Mouse (Mus musculus) forebrain, embryonic 14.5 days (tissue): ENCODE measurements around the gene Apol6. TPM values are rescaled to one million over a fixed set of nuclear protein-coding genes. Genes with fewer than 3 reads are reported as not detected.

Source experiments
- ATAC-seq: fragments of 200-750 bp; cut with Nextera tagmentation; 2 replicates; pipeline ENCODE4 v1.8.0; 2017; ENCODE audit warnings: mild to moderate bottlenecking, moderate library complexity
- DNase-seq: peaks from one replicate; pipeline ENCODE4 v3.0.0-alpha.2; 2015; ENCODE audit warnings: low spot score
- H3K27ac ChIP-seq: fragments of 300-500 bp; sonication (generic); 2 replicates; pipeline ENCODE4 v1.5.1; 2014; ENCODE audit warnings: low read depth, mild to moderate bottlenecking, control low read depth, low read length, moderate library complexity
- H3K27me3 ChIP-seq: fragments of 300-500 bp; sonication (generic); replicated peaks from 2 replicates; pipeline ENCODE4 v1.6.1; 2014; ENCODE audit warnings: low read length, control low read depth, mixed read lengths; ENCODE audit not compliant: control insufficient read depth, insufficient read depth
- H3K36me3 ChIP-seq: fragments of 300-500 bp; sonication (generic); 2 replicates; pipeline ENCODE4 v1.6.1; 2014; ENCODE audit warnings: low read length, control low read depth; ENCODE audit not compliant: control insufficient read depth, insufficient read depth
- H3K4me1 ChIP-seq: fragments of 300-500 bp; sonication (generic); 2 replicates; pipeline ENCODE4 v1.6.1; 2014; ENCODE audit warnings: antibody characterized with exemption, low read length, control low read depth; ENCODE audit not compliant: control insufficient read depth, insufficient read depth
- H3K4me2 ChIP-seq: fragments of 300-500 bp; sonication (generic); 2 replicates; pipeline ENCODE4 v1.6.1; 2014; ENCODE audit warnings: mild to moderate bottlenecking, control low read depth, low read length
- H3K4me3 ChIP-seq: fragments of 300-500 bp; sonication (generic); 2 replicates; pipeline ENCODE4 v1.5.1; 2014; ENCODE audit warnings: low read depth, low read length, control low read depth
- H3K9ac ChIP-seq: fragments of 300-500 bp; sonication (generic); 2 replicates; pipeline ENCODE4 v1.6.1; 2014; ENCODE audit warnings: mild to moderate bottlenecking, low read length, control low read depth, moderate library complexity
- H3K9me3 ChIP-seq: fragments of 300-500 bp; sonication (generic); replicated peaks from 2 replicates; pipeline ENCODE4 v1.6.1; 2016; ENCODE audit warnings: low read length, control low read depth, mixed read lengths; ENCODE audit not compliant: control insufficient read depth
- WGBS: fragments of 180-500 bp; shearing (Covaris S2); extraction: QIAGEN DNeasy Blood & Tissue Kit; methylation state at CpG from one replicate; pipeline ENCODE4 v1.1.7; 2014; 5-methylcytosine and 5-hydroxymethylcytosine counted together
- polyA plus RNA-seq: library from polyadenylated mRNA; unstranded; fragments of >200 nt; fragmentation: Nextera tagmentation; extraction: Ambion mirVana; gene quantifications from 2 replicates; pipeline ENCODE4 v1.2.1, GENCODE M21; 2014

The Apol6 gene
- polyA plus RNA-seq, 1 experiment from 2014 or later: not detected

DNA sequence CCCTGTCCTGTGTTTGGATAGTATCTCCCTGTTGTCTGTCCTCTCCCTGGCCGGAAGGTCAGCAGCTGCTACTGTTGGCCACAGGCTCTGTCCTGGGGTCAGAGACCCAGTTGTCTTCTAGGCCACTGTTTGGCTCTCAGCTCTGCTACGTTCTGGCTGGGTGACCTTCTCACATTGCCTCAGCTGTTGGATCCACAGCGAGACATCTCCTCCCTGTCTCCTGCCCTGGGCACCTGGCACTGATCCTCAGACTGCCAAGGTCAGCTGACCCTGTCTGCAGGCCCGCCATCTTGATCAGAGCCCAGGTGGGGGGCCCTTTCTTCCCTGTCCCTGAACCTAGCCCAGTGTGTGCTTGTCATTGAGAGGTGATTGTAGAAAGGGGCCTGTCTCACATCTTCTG, 29.5 kb upstream of the Apol6 start:
- H3K36me3 ChIP-seq: no peaks in the 10 kb centered on the region
- H3K9me3 ChIP-seq: no peaks in the 10 kb centered on the region
- 84% methylated on average over 4 of the region's 4 CpGs for WGBS
- H3K4me1 ChIP-seq: peaks cover 5% of the 10 kb centered on the region; the same call in 1 of the 2 replicates
- H3K4me2 ChIP-seq: no peak overlapping the region
- no peak for ATAC-seq
- no peak overlapping the region for H3K4me3 ChIP-seq
- no peak overlapping the region for H3K27ac ChIP-seq
- H3K27me3 ChIP-seq: no peaks in the 10 kb centered on the region
- no peak for DNase-seq
- H3K9ac ChIP-seq: no peak overlapping the region

DNA sequence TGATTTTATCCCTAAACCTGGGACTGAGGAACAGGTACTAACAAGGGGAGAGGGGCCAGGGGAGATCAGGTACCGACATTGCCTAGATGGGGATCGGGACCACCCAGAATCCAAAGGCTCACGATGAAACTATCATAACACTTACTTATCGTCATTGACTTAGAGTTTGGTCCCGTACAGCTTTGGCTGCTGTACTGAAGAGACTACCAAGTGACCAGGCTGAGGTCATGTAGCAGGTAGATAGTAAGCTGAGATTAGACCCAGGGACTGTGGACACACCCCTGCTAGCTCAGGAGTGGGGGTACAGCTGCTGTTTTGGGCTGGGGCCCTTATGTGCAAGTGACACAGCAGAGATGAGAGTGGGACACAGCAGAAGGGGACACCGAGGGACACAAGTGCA, 28.0 kb upstream of the Apol6 start:
- Histone ChIP-seq H3K4me1 (peaks cover 5% of the 10 kb centered on the region; the same call in 1 of the 2 replicates), H3K4me2 (no peak overlapping the region), H3K9ac (no peak overlapping the region), H3K27ac (no peak overlapping the region), H3K36me3 (no peaks in the 10 kb centered on the region), H3K27me3 (no peaks in the 10 kb centered on the region), H3K4me3 (no peak overlapping the region), H3K9me3 (no peaks in the 10 kb centered on the region)
- no peak for ATAC-seq
- 94% methylated on average over 6 of the region's 6 CpGs for WGBS
- no peak for DNase-seq

DNA sequence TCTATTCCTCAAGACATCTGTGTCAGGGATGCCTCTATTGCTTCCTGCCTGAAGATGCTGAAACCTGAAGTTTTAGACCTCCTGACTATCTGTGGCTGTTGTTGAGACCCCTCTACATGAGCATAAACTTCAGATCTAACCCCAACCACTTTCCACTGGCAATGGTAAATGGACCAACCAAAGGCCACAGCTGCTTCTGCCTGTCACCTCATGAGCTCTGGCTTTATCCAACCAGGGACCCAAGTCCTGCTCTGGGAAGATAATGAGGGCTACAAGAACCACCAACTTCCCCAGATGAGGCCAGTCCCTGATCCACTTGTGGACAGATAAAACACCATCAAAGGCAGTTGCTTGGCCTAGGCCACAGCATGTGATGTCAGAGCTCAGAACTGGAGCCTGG, 26.6 kb upstream of the Apol6 start:
- DNase-seq: no peak

DNA sequence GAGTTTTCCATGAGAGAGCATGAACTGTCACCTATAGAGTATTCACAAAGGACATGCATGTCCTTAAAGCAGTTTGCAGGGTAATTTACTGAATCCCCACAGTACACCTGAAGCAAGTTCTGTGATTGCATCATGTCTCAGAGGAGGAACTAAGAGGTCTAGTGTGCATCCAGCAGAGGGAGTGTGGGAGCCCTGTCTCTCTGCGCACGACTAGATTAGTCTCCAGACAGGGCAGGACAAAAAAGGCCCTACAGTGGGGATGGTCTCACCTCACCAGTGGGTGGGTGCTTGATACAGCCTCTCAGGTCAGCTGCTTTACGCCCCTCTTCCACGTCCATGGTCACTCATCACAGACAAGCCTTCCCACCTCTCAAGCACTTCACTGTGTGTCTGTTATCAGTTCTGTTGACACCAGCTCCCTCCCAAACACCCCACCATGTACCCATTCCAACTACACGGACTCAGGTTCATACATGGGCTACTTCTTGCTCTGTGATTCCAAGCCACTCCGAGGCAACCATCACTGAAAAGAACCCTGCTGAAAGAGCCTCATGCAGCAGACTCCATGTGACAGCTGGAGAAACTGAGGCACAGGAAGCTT, 25.7 kb upstream of the Apol6 start:
- H3K9ac ChIP-seq: no peak overlapping the region
- H3K27me3 ChIP-seq: no peaks in the 10 kb centered on the region
- H3K4me1 ChIP-seq: peaks cover under 1% of the 10 kb centered on the region; the same call in 1 of the 2 replicates
- H3K36me3 ChIP-seq: no peaks in the 10 kb centered on the region
- no peak overlapping the region for H3K4me3 ChIP-seq
- H3K4me2 ChIP-seq: no peak overlapping the region
- peak; percentile 31 for DNase-seq
- no peak for ATAC-seq
- no peaks in the 10 kb centered on the region for H3K9me3 ChIP-seq
- WGBS: 63% methylated on average over 6 of the region's 6 CpGs
- H3K27ac ChIP-seq: no peak overlapping the region

More for the DNA sequence above, 26.6 kb upstream of the Apol6 start:
- no peak for ATAC-seq
- H3K4me1 ChIP-seq: peaks cover 5% of the 10 kb centered on the region; the same call in 1 of the 2 replicates
- no peak overlapping the region for H3K27ac ChIP-seq
- no peak overlapping the region for H3K9ac ChIP-seq
- no peaks in the 10 kb centered on the region for H3K27me3 ChIP-seq
- no peak overlapping the region for H3K4me3 ChIP-seq
- H3K36me3 ChIP-seq: no peaks in the 10 kb centered on the region
- no peak overlapping the region for H3K4me2 ChIP-seq
- no peaks in the 10 kb centered on the region for H3K9me3 ChIP-seq

DNA sequence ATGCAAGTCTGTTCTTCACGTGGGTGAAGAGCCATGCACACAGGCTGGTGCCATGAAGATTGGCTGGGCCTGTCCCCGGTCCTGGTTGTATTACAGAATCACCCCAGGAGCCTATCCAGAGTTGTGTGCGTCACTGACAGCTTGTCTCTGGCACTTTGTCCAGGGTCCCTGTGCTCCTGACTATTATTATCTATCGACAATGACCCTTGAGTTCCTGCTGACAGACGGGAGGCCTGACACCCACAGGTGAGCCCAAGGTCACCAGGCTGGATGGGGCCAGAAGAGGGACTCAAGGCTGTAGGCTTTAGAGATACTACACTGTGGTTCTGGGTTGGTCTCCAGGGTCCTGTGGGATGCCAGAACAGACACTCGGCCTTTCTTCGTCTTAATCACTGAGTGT, 25.0 kb upstream of the Apol6 start:
- Histone ChIP-seq H3K9me3 (no peaks in the 10 kb centered on the region), H3K4me3 (no peak overlapping the region), H3K27ac (no peak overlapping the region), H3K27me3 (no peaks in the 10 kb centered on the region), H3K4me2 (no peak overlapping the region), H3K9ac (no peak overlapping the region), H3K36me3 (no peaks in the 10 kb centered on the region), H3K4me1 (no peaks in the 10 kb centered on the region)
- ATAC-seq (no peak), DNase-seq (no peak)
- 89% methylated on average over 7 of the region's 7 CpGs for whole genome bisulfite sequencing

DNA sequence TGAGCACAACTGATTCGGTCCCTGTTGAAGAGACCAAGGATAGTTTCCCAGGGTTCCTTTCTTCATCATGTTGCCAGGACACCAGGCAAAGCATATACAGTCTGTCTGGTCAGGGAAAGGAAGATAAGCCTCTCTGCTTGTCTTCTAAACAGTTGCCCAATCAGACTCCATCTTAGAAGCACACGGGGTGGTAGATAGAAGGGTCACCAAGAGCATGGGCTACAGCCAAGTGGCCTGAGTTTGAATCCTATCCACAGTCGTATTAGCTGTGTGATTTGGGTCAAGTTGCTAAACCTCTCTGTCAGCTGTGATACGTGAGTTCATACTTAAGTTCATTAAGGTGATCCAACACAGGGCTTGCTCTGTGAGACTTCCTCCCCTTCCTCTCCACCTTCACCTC, 24.4 kb upstream of the Apol6 start:
- H3K9ac ChIP-seq: no peak overlapping the region
- H3K4me2 ChIP-seq: no peak overlapping the region
- 86% methylated on average over 4 of the region's 4 CpGs for WGBS
- no peak overlapping the region for H3K4me3 ChIP-seq
- H3K9me3 ChIP-seq: no peaks in the 10 kb centered on the region
- H3K36me3 ChIP-seq: no peaks in the 10 kb centered on the region
- ATAC-seq: no peak
- H3K27me3 ChIP-seq: no peaks in the 10 kb centered on the region
- H3K4me1 ChIP-seq: no peaks in the 10 kb centered on the region
- no peak for DNase-seq
- H3K27ac ChIP-seq: no peak overlapping the region

DNA sequence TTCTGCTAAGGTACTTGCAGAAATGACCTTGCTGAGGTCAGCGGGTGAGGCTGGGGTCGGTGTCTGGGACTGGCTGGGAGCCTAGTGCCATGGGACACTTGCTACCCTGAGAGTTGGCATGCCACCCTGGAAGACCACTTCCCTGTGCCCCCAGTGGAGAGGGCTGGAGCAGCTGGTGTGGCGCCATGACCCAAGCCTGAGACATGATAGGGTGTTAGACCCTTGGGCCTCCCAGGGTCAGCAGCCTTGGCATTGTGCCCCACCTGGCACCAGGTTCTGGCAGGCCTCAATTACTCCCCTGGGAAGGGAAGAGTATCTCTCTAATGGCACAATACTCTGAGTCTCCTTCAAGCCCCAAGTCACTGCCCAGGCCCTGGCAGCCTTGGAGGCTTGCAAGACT, 23.5 kb upstream of the Apol6 start:
- no peak overlapping the region for H3K9ac ChIP-seq
- no peak overlapping the region for H3K4me2 ChIP-seq
- no peaks in the 10 kb centered on the region for H3K9me3 ChIP-seq
- H3K4me3 ChIP-seq: no peak overlapping the region
- no peaks in the 10 kb centered on the region for H3K27me3 ChIP-seq
- whole genome bisulfite sequencing: 92% methylated on average over 3 of the region's 3 CpGs
- ATAC-seq (no peak), DNase-seq (no peak)
- no peaks in the 10 kb centered on the region for H3K36me3 ChIP-seq
- H3K4me1 ChIP-seq: no peaks in the 10 kb centered on the region
- no peak overlapping the region for H3K27ac ChIP-seq

DNA sequence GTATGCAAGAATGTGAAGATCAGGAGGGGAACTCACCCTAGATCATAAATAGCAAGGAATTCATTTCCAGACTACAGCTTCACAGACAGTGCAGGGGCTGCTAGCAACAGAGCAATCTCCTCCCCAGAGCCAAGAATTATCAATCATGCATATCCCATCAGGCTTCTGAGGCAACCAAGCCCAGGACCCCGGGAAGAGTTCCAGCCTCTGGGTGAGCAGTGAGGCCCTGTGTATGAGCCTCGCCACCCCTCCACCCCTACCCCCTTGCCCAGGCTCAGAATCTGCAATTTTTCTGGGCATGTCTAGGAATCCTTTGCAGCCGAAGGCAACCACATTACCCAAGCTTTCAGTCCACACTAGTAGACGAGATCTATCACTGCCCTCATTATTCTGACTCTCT, 22.7 kb upstream of the Apol6 start:
- no peak overlapping the region for H3K4me3 ChIP-seq
- H3K27ac ChIP-seq: no peak overlapping the region
- no peak overlapping the region for H3K9ac ChIP-seq
- no peaks in the 10 kb centered on the region for H3K4me1 ChIP-seq
- no peaks in the 10 kb centered on the region for H3K36me3 ChIP-seq
- DNase-seq (no peak), ATAC-seq (no peak)
- WGBS: 87% methylated on average over 4 of the region's 4 CpGs
- no peaks in the 10 kb centered on the region for H3K9me3 ChIP-seq
- H3K27me3 ChIP-seq: no peaks in the 10 kb centered on the region
- H3K4me2 ChIP-seq: no peak overlapping the region

DNA sequence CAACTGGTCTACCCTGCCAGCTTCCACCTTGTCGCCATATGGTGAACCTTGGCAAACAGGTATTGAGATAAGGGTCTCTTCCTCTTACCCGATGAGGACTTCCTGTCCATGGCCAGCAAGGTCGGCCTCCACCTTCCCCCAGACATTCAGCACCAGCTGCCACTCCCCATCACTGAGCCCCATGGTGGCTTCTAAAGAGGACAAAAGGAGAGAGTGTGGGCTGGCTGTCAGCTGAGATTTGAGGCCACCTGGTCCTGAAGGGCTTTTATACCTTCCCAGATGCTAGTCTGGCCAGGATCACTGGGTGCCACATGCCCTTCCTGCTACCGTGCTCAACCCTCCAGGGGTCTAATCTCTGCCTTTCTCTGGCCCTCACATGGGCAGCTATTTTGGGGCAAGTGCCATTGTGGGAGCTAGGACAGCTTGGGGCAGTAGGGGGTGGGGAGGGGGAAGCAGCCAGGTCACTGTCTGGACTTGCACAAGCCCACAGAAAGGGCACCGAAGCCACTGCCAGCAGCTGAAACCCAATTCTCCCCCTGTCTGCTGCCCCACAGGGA, 22.1 kb upstream of the Apol6 start:
- Histone ChIP-seq H3K27me3 (no peaks in the 10 kb centered on the region), H3K4me3 (no peak overlapping the region), H3K36me3 (no peaks in the 10 kb centered on the region), H3K27ac (no peak overlapping the region), H3K4me1 (no peaks in the 10 kb centered on the region), H3K4me2 (no peak overlapping the region), H3K9me3 (no peaks in the 10 kb centered on the region), H3K9ac (no peak overlapping the region)
- WGBS: 82% methylated on average over 5 of the region's 5 CpGs
- DNase-seq: no peak
- ATAC-seq: no peak
